Mouse (Mus musculus) myocyte (in vitro differentiated cells): ENCODE data around the gene Kcnk2.

ENCODE experiments used
- MAX ChIP-seq: IDR thresholded peaks from one replicate; pipeline ENCODE4 v1.6.1; 2011; ENCODE audit warnings: low read depth, mild to moderate bottlenecking, control low read depth
- MYOD1 ChIP-seq, 3 experiments: IDR thresholded peaks; one replicate each; pipeline ENCODE4 v1.6.1; 2011; ENCODE audit warnings: control low read depth in 2 of 3, low read depth in 2 of 3, mild to moderate bottlenecking in 2 of 3, moderate library complexity in 1 of 3; ENCODE audit not compliant: insufficient read length in 2 of 3, control insufficient read depth in 1 of 3
- POLR2A ChIP-seq: IDR thresholded peaks from one replicate; pipeline ENCODE4 v1.6.1; 2011; ENCODE audit warnings: low read depth, mild to moderate bottlenecking, control low read depth, moderate library complexity; ENCODE audit not compliant: insufficient read length
- TCF12 ChIP-seq: IDR thresholded peaks from one replicate; pipeline ENCODE4 v1.6.1; 2011; ENCODE audit warnings: mild to moderate bottlenecking, control low read depth; ENCODE audit not compliant: poor library complexity, insufficient read depth, severe bottlenecking

- TF ChIP-seq POLR2A (no peak), MAX (no peak), MYOD1 (IDR thresholded peaks at IDR 0.05; ENCODE audit: control insufficient read depth in 1 of 3, insufficient read length in 2 of 3, low read depth in 2 of 3) (no peak), TCF12 (no peak)
Observed at GRCm38 (mm10) chr1:189386141-189386540, 15.9 kb downstream of the Kcnk2 start.
